Mouse (Mus musculus): ENCODE measurements around the gene Arhgap1. TPM values are rescaled to one million over a fixed set of nuclear protein-coding genes. Genes with fewer than 3 reads are reported as not detected.

Gene Arhgap1
- total RNA-seq (2023), result 124 TPM

GRCm38 (mm10) chr2:91649553-91650359 is at the start of gene Arhgap1, which contains the start of gene Zfp408:
Gene Arhgap1, plus strand, starts transcription at chr2:91649860.
Gene Zfp408, minus strand, starts transcription at chr2:91649791.

DNA sequence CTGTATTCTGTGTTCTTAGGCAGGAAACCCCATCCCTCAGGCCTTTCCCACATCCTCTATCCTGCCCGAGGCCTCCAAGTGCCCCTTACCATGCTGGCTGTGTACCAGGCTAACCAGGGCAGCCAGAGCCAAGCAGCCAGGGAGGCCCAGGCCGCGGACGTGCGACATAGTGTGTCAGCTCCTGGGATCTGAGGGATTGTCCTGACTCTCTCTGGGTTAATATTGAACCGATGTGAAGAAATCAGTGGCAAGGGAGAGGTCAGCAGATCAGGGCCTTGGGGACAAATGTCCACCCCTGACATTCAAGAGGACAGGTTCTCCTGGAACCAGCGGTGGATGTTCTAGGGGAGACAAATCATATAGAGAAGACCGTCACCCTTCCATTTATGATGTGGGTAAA is 13.4 kb upstream of the Arhgap1 start, which contains the start of gene F2:
TSS of gene F2 (minus strand) at position 186 of the 400 bp plus-strand sequence.

DNA sequence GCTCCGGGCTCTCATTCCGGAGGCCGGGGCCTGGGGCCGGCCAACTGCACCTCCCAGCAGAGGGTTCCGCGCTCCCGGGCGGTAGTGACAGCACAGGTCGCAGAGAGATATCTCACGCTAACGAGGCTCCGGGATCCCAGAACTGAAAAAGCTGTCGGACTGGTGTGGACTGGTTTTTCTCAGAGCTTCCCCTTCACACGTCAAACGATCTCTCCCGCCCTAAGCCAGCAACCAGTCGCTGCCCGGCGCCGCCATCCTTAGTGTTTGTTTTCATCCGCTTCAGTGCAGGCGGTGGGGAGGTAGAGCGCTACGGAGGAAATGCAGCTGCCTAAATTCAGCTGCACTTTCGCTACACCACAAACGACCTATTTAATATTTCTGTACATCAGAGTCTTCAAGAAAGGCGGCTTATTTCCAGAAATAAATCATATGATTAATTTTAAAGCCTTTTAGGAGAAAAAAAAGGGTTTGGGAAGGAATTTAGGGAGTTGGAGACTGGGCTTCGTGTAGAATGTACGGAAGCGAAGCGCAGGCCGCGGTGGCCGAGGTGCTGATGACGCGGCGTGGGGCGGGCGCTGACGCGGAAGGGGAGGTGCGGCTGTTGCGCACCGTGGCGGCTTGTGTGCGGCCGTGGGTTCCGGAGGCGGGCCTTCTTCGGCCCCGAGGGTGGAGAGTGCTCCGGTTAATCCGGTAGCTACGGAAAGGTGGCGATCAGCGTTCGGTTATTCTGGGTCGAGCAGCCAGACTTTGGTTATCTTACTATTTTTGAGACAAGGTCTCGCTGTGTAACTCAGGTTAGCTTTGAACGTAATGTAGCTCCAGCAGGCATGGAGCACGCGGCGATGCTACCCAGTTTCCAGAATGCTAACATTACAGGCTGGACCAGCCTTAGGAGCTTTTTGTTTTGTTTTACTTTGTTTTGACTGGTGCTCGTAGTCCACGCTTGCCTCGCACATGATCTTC is 60.9 kb downstream of the Arhgap1 start, which contains the start of the genes Atg13 and Harbi1:
TSS of gene Atg13 (minus strand) at position 305 of the 963 bp plus-strand sequence.
TSS of gene Harbi1 (plus strand) at position 581 of the 963 bp plus-strand sequence.

Other genes starting within 250 kb of the Arhgap1 start
- gene 1110051M20Rik, start 205.2 kb upstream of the Arhgap1 start, total RNA-seq (2023), result 7.0 TPM
- 0.06 TPM for gene Lrp4, start 192.3 kb upstream of the Arhgap1 start, total RNA-seq (2023)
- gene Ckap5, start 123.1 kb upstream of the Arhgap1 start, total RNA-seq (2023), result 28.7 TPM
- 0.38 TPM for gene F2, start 13.4 kb upstream of the Arhgap1 start, total RNA-seq (2023)
- gene Zfp408, start 69 bp upstream of the Arhgap1 start, total RNA-seq (2023), result 23.3 TPM
- 42.2 TPM for gene Atg13, start 60.7 kb downstream of the Arhgap1 start, total RNA-seq (2023)
- 10.4 TPM for gene Harbi1, start 61.0 kb downstream of the Arhgap1 start, total RNA-seq (2023)
- gene Ambra1, start 80.3 kb downstream of the Arhgap1 start, total RNA-seq (2023), result 70.7 TPM